Mouse (Mus musculus): ENCODE data around the gene Med27. TPM values are rescaled to one million over a fixed set of nuclear protein-coding genes. Genes with fewer than 3 reads are reported as not detected.

The Med27 gene
- total and polyA plus RNA-seq, 3 experiments = 32.1 to 36.2 (median 33.6) TPM

- peaks cover 9 to 64% of the 10 kb centered on the region in 2 experiments for H3K36me3 ChIP-seq (replicated peaks in 1 of 2; ENCODE audit: control insufficient read depth in 1 of 2, insufficient read depth in 1 of 2, low read length in 1 of 2)
These were observed 158.2 kb downstream of the Med27 start for GRCm38 (mm10) chr2:29504848-29505247.

GRCm38 (mm10) chr2:29506411-29506810 is 159.8 kb downstream of the Med27 start:
- Histone ChIP-seq H3K79me2 (replicated peaks; ENCODE audit: control insufficient read depth, extremely low read depth, insufficient read depth, poor library complexity, severe bottlenecking) (no peaks in the 10 kb centered on the region), H3K9me3 (replicated peaks; ENCODE audit: low read length) (no peaks in the 10 kb centered on the region), H3K27ac (ENCODE audit: insufficient read depth, low read depth) (no peak overlapping the region), H3K4me2 (ENCODE audit: insufficient read depth, low read depth, poor library complexity, severe bottlenecking) (no peak overlapping the region), H3K9ac (ENCODE audit: insufficient read depth, low read depth) (no peak overlapping the region), H3K4me1 (ENCODE audit: control insufficient read depth in 1 of 2, insufficient read depth in 2 of 2) (peaks cover 0 to 7% of the 10 kb centered on the region in 2 experiments; a peak in 2 of 4 replicates), H3K36me3 (replicated peaks in 1 of 2; ENCODE audit: control insufficient read depth in 1 of 2, insufficient read depth in 1 of 2, low read length in 1 of 2) (peaks cover 0 to 62% of the 10 kb centered on the region in 2 experiments), H3K4me3 (replicated peaks in 1 of 3; ENCODE audit: low read depth in 2 of 3, low read length in 2 of 3, poor library complexity in 1 of 3) (no peak overlapping the region), H3K27me3 (replicated peaks) (no peaks in the 10 kb centered on the region)
- TF ChIP-seq NELFE (IDR thresholded peaks at IDR 0.05; ENCODE audit: low read depth, low read length) (no peak), GABPA (IDR thresholded peaks at IDR 0.05; ENCODE audit: insufficient replicate concordance, low read depth, low read length) (no peak), ZC3H11A (IDR thresholded peaks at IDR 0.05; ENCODE audit: low read depth, low read length) (no peak), USF1 (IDR thresholded peaks at IDR 0.05; ENCODE audit: low read depth, low read length) (no peak), EP300 (IDR thresholded peaks at IDR 0.05; ENCODE audit: low read length) (no peak)
- dilution Hi-C loops (cut with MboI; ENCODE audit: extremely low pct_ligation_motif_present, extremely low pct_unique_long_range_greater_than_20kb, low sequenced_read_pairs) (no loop called here), in situ Hi-C loops (cut with MboI; ENCODE audit: low pct_ligation_motif_present, low pct_unique_long_range_greater_than_20kb, low sequenced_read_pairs) (no loop called here)
- no peak for DNase-seq (ENCODE audit: extremely low read depth)

More at GRCm38 (mm10) chr2:29504848-29505247, 158.2 kb downstream of the Med27 start:
- dilution Hi-C loops (cut with MboI; ENCODE audit: extremely low pct_ligation_motif_present, extremely low pct_unique_long_range_greater_than_20kb, low sequenced_read_pairs) (no loop called here), in situ Hi-C loops (cut with MboI; ENCODE audit: low pct_ligation_motif_present, low pct_unique_long_range_greater_than_20kb, low sequenced_read_pairs) (no loop called here)
- H3K27me3 ChIP-seq (replicated peaks) = no peaks in the 10 kb centered on the region
- no peak overlapping the region for H3K9ac ChIP-seq (ENCODE audit: insufficient read depth, low read depth)
- H3K4me3 ChIP-seq (replicated peaks in 1 of 3; ENCODE audit: low read depth in 2 of 3, low read length in 2 of 3, poor library complexity in 1 of 3) = no peak overlapping the region
- H3K79me2 ChIP-seq (replicated peaks; ENCODE audit: control insufficient read depth, extremely low read depth, insufficient read depth, poor library complexity, severe bottlenecking) = no peaks in the 10 kb centered on the region
- H3K27ac ChIP-seq (ENCODE audit: insufficient read depth, low read depth) = no peak overlapping the region
- no peaks in the 10 kb centered on the region for H3K9me3 ChIP-seq (replicated peaks; ENCODE audit: low read length)
- H3K4me2 ChIP-seq (ENCODE audit: insufficient read depth, low read depth, poor library complexity, severe bottlenecking) = no peak overlapping the region
- TF ChIP-seq MAFK (IDR thresholded peaks at IDR 0.05; ENCODE audit: insufficient replicate concordance, low read length) (no peak), NELFE (IDR thresholded peaks at IDR 0.05; ENCODE audit: low read depth, low read length) (no peak), MYC (IDR thresholded peaks at IDR 0.05; ENCODE audit: low read depth, low read length) (no peak), MEF2A (IDR thresholded peaks at IDR 0.05; ENCODE audit: borderline replicate concordance, low read depth, low read length) (no peak), MXI1 (IDR thresholded peaks at IDR 0.05; ENCODE audit: low read depth, low read length) (no peak), KAT2A (IDR thresholded peaks at IDR 0.05; ENCODE audit: insufficient replicate concordance, low read length) (no peak), ZNF384 (IDR thresholded peaks at IDR 0.05; ENCODE audit: low read depth, low read length) (no peak), ZMIZ1 (IDR thresholded peaks at IDR 0.05; ENCODE audit: low read depth, low read length) (no peak), CTCF (conservative IDR thresholded peaks at IDR 0.05 in 1 of 2, IDR thresholded peaks at IDR 0.05 in 1 of 2; ENCODE audit: low read depth in 2 of 2, low read length in 2 of 2) (no peak), MAX (IDR thresholded peaks at IDR 0.05; ENCODE audit: low read length) (no peak)
- H3K4me1 ChIP-seq (ENCODE audit: control insufficient read depth in 1 of 2, insufficient read depth in 2 of 2) = peaks cover 0 to 13% of the 10 kb centered on the region in 2 experiments; a peak in 1 of 4 replicates
- DNase-seq (ENCODE audit: extremely low read depth) = no peak

- dilution Hi-C loops (cut with MboI; ENCODE audit: extremely low pct_ligation_motif_present, extremely low pct_unique_long_range_greater_than_20kb, low sequenced_read_pairs) (no loop called here), in situ Hi-C loops (cut with MboI; ENCODE audit: low pct_ligation_motif_present, low pct_unique_long_range_greater_than_20kb, low sequenced_read_pairs) (no loop called here)
- H3K4me1 ChIP-seq (ENCODE audit: control insufficient read depth in 1 of 2, insufficient read depth in 2 of 2) = peaks cover 0 to 25% of the 10 kb centered on the region in 2 experiments; a peak in 2 of 4 replicates
- H3K36me3 ChIP-seq (replicated peaks in 1 of 2; ENCODE audit: control insufficient read depth in 1 of 2, insufficient read depth in 1 of 2, low read length in 1 of 2) = peaks cover 0 to 49% of the 10 kb centered on the region in 2 experiments
- no peak overlapping the region for H3K27ac ChIP-seq (ENCODE audit: insufficient read depth, low read depth)
- no peak overlapping the region for H3K9ac ChIP-seq (ENCODE audit: insufficient read depth, low read depth)
- H3K9me3 ChIP-seq (replicated peaks; ENCODE audit: low read length) = no peaks in the 10 kb centered on the region
- H3K4me2 ChIP-seq (ENCODE audit: insufficient read depth, low read depth, poor library complexity, severe bottlenecking) = no peak overlapping the region
- TF ChIP-seq CHD1 (IDR thresholded peaks at IDR 0.05; ENCODE audit: low read depth, low read length) = no peak
- no peak for TF ChIP-seq MAFK (IDR thresholded peaks at IDR 0.05; ENCODE audit: insufficient replicate concordance, low read length)
- TF ChIP-seq TCF12 (IDR thresholded peaks at IDR 0.05; ENCODE audit: low read depth, low read length) = no peak
- TF ChIP-seq GABPA (IDR thresholded peaks at IDR 0.05; ENCODE audit: insufficient replicate concordance, low read depth, low read length) = no peak
- no peak for TF ChIP-seq ZC3H11A (IDR thresholded peaks at IDR 0.05; ENCODE audit: low read depth, low read length)
- no peak for TF ChIP-seq RAD21 (IDR thresholded peaks at IDR 0.05; ENCODE audit: low read depth, low read length)
- TF ChIP-seq EP300 (IDR thresholded peaks at IDR 0.05; ENCODE audit: low read length) = no peak
- no peak for TF ChIP-seq NELFE (IDR thresholded peaks at IDR 0.05; ENCODE audit: low read depth, low read length)
- TF ChIP-seq UBTF (IDR thresholded peaks at IDR 0.05; ENCODE audit: low read depth, low read length) = no peak
- TF ChIP-seq JUND (conservative IDR thresholded peaks at IDR 0.05; ENCODE audit: low read depth, low read length) = no peak
- H3K79me2 ChIP-seq (replicated peaks; ENCODE audit: control insufficient read depth, extremely low read depth, insufficient read depth, poor library complexity, severe bottlenecking) = no peaks in the 10 kb centered on the region
- H3K27me3 ChIP-seq (replicated peaks) = no peaks in the 10 kb centered on the region
- DNase-seq (ENCODE audit: extremely low read depth) = no peak
- no peak overlapping the region for H3K4me3 ChIP-seq (replicated peaks in 1 of 3; ENCODE audit: low read depth in 2 of 3, low read length in 2 of 3, poor library complexity in 1 of 3)
These were observed 166.5 kb downstream of the Med27 start for GRCm38 (mm10) chr2:29513131-29513530.

All from CH12.LX (cell line).